Comparison of ENCODE assay signal across 10 mouse cellular contexts in the genomic region with DNA sequence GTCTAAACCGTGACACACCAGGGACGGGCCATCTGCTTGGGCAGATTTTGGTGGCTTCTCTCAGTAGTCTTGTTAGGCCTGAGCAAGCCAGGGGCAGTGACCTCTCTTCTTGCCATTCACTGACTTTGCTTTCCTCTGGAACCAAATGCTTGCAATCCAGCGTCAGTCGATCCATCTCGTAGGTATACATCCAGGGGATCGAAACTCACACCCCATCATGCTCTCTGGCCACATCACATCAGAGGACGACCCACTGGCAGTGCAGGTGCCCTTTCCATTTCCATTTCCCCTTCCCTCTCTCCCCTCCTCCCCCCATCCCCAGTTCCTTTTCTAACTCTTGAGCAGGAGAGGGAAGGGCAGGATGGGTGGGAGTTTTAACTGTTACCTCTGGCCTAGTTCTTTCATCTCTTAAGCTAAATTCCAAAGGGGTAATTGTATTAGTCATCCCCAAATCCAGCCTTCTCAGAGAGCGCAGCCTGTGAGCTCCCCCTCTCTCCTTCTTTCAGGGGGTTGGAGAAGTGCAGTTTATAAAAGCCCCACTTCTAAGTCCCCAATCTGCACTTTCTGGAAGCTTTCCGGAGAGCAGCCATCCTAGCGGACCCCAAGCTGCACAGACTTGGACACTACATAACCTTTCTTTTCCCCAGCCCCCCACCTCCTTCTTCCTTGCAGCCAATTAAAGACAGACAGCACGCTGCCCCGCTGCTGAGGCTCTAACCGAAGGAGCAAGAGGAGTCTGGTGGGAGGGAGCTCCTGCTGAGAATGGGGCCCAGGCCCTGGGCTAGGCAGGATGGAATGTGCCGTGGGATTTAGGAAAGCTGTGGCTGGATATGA. TPM values are rescaled to one million over a fixed set of nuclear protein-coding genes. Genes with fewer than 3 reads are reported as not detected.
DNase-seq lines count a peak whose midpoint lies in the region; ATAC-seq and TF ChIP-seq lines count a peak whose summit lies in the region.
"Had no signal": no experiment of that assay in that cellular context is flagged by ENCODE, and none has a peak within 500 bp of the region (broad histone marks: within the 10 kb centered on the region; RNA-seq: fewer than 3 reads in every experiment).

No protein-coding gene starts in this region.

- no peak for TF ChIP-seq POLR2A in lung, adult 2 months (IDR thresholded peaks at IDR 0.05; ENCODE audit: borderline replicate concordance, extremely low read depth, low read depth, low read length)

- intact Hi-C loops in gastrocnemius, postnatal 14 days (cut with DNase I; ENCODE audit: low total_unique reads): no loop called here

- peaks cover 26% of the 10 kb centered on the region for H3K4me1 ChIP-seq in lung, embryonic 14.5 days (ENCODE audit: insufficient read depth)
- peaks cover 6% of the 10 kb centered on the region for H3K4me1 ChIP-seq in lung, adult 2 months (ENCODE audit: control insufficient read depth, insufficient read depth, low read length)
- H3K4me1 ChIP-seq in embryonic facial prominence, embryonic 13.5 days: peaks cover 43% of the 10 kb centered on the region
- 0 out of 2 replicates have a peak, but pooled peaks cover 7% of the 10 kb centered on the region for H3K4me1 ChIP-seq in lung, postnatal 0 days (ENCODE audit: insufficient read depth, low read depth, low read length)
- peaks cover 17% of the 10 kb centered on the region; the same call in 1 of the 2 replicates for H3K4me1 ChIP-seq in stomach, embryonic 16.5 days (ENCODE audit: control insufficient read depth, insufficient read depth, low read length)

- peak; percentile 81 for ATAC-seq in lung, embryonic 14.5 days (ENCODE audit: insufficient read depth)
- peak; percentile 49; the same call in 1 of the 2 replicates for ATAC-seq in embryonic facial prominence, embryonic 13.5 days (ENCODE audit: insufficient number of reproducible peaks, insufficient read depth, low FRiP score, low TSS enrichment, low read depth)
- ATAC-seq in lung, postnatal 0 days: peak; percentile 64
- peak; percentile 56; the same call in 1 of the 2 replicates for ATAC-seq in stomach, embryonic 16.5 days (ENCODE audit: insufficient read depth, low FRiP score)
- ATAC-seq: activated CD4-positive, CD25-positive, alpha-beta regulatory T cell, adult 4 months had no signal

- peak overlapping the region; percentile 72 for H3K27ac ChIP-seq in lung, embryonic 14.5 days (ENCODE audit: low read depth)
- H3K27ac ChIP-seq in embryonic facial prominence, embryonic 13.5 days: peak overlapping the region; percentile 63
- no peak overlapping the region for H3K27ac ChIP-seq in lung, postnatal 0 days (ENCODE audit: low read length)
- peak overlapping the region; percentile 54 for H3K27ac ChIP-seq in stomach, embryonic 16.5 days (ENCODE audit: low read length)
- H3K27ac ChIP-seq: layer of hippocampus, adult 2 months had no signal

- TF ChIP-seq EP300 in lung, postnatal 0 days (IDR thresholded peaks at IDR 0.05): no peak

- H3K27me3 ChIP-seq in lung, embryonic 14.5 days (ENCODE audit: insufficient read depth, low read length): no peaks in the 10 kb centered on the region
- peaks cover 16% of the 10 kb centered on the region for H3K27me3 ChIP-seq in embryonic facial prominence, embryonic 13.5 days
- H3K27me3 ChIP-seq in lung, postnatal 0 days (replicated peaks; ENCODE audit: insufficient read depth, low read length): no peaks in the 10 kb centered on the region
- H3K27me3 ChIP-seq in stomach, embryonic 16.5 days (ENCODE audit: control insufficient read depth, insufficient read depth, low read length): 0 out of 2 replicates have a peak, but pooled peaks cover 3% of the 10 kb centered on the region

- no peaks in the 10 kb centered on the region for H3K36me3 ChIP-seq in lung, embryonic 14.5 days (ENCODE audit: insufficient read depth)
- no peaks in the 10 kb centered on the region for H3K36me3 ChIP-seq in embryonic facial prominence, embryonic 13.5 days
- H3K36me3 ChIP-seq in lung, postnatal 0 days (ENCODE audit: insufficient read depth, low read length): no peaks in the 10 kb centered on the region
- H3K36me3 ChIP-seq in stomach, embryonic 16.5 days (ENCODE audit: control insufficient read depth, insufficient read depth, low read length): no peaks in the 10 kb centered on the region

- no peaks in the 10 kb centered on the region for H3K9me3 ChIP-seq in lung, embryonic 14.5 days (ENCODE audit: low read depth, low read length)
- no peaks in the 10 kb centered on the region for H3K9me3 ChIP-seq in embryonic facial prominence, embryonic 13.5 days
- H3K9me3 ChIP-seq in lung, postnatal 0 days (ENCODE audit: low read length): no peaks in the 10 kb centered on the region
- no peaks in the 10 kb centered on the region for H3K9me3 ChIP-seq in stomach, embryonic 16.5 days (replicated peaks; ENCODE audit: control insufficient read depth, low read length)

- no peak for DNase-seq in lung, embryonic 14.5 days
- DNase-seq in lung, adult 2 months: no peak
- DNase-seq in lung, postnatal 0 days (ENCODE audit: low spot score): peak; percentile 59
- no peak for DNase-seq in adrenal gland, postnatal 4 days (ENCODE audit: low spot score in 2 of 2)
- no peak for DNase-seq in gastrocnemius, postnatal 14 days
- no peak for DNase-seq in adrenal gland, postnatal 10 days

- peak overlapping the region; percentile 23; the same call in 1 of the 2 replicates for H3K9ac ChIP-seq in lung, embryonic 14.5 days
- H3K9ac ChIP-seq in embryonic facial prominence, embryonic 13.5 days: no peak overlapping the region
- no peak overlapping the region for H3K9ac ChIP-seq in lung, postnatal 0 days (replicated peaks; ENCODE audit: low read depth)
- peak overlapping the region; percentile 47; the same call in 1 of the 2 replicates for H3K9ac ChIP-seq in stomach, embryonic 16.5 days (ENCODE audit: low read length)

- no peak overlapping the region for H3K4me3 ChIP-seq in lung, embryonic 14.5 days (ENCODE audit: low read depth, low read length)
- no peak overlapping the region for H3K4me3 ChIP-seq in lung, adult 2 months (replicated peaks; ENCODE audit: extremely low read depth, low read depth, low read length)
- no peak overlapping the region for H3K4me3 ChIP-seq in embryonic facial prominence, embryonic 13.5 days
- H3K4me3 ChIP-seq in lung, postnatal 0 days (ENCODE audit: low read depth, low read length): no peak overlapping the region
- H3K4me3 ChIP-seq in stomach, embryonic 16.5 days (replicated peaks; ENCODE audit: low read length): no peak overlapping the region
- H3K4me3 ChIP-seq: layer of hippocampus, adult 2 months had no signal

- H3K4me2 ChIP-seq in lung, embryonic 14.5 days: peak overlapping the region; percentile 47
- H3K4me2 ChIP-seq in embryonic facial prominence, embryonic 13.5 days: peak overlapping the region; percentile 49
- H3K4me2 ChIP-seq in lung, postnatal 0 days (replicated peaks; ENCODE audit: low read depth, low read length): no peak overlapping the region
- peak overlapping the region; percentile 23; the same call in 1 of the 2 replicates for H3K4me2 ChIP-seq in stomach, embryonic 16.5 days (ENCODE audit: low read depth, low read length)

- 22% methylated on average over 14 of the region's 14 CpGs for WGBS in lung, embryonic 14.5 days
- 67% methylated on average over 14 of the region's 14 CpGs for WGBS in lung, adult 2 months
- 21% methylated on average over 14 of the region's 14 CpGs for WGBS in embryonic facial prominence, embryonic 13.5 days
- 44% methylated on average over 14 of the region's 14 CpGs for WGBS in lung, postnatal 0 days
- WGBS in stomach, embryonic 16.5 days: 44% methylated on average over 14 of the region's 14 CpGs

- no peak for TF ChIP-seq CTCF in lung, embryonic 14.5 days (IDR thresholded peaks at IDR 0.05; ENCODE audit: low read depth)
- TF ChIP-seq CTCF in lung, adult 2 months (IDR thresholded peaks at IDR 0.05; ENCODE audit: insufficient read depth, low read length): no peak
- TF ChIP-seq CTCF in lung, postnatal 0 days (IDR thresholded peaks at IDR 0.05): no peak

RNA-seq across cellular contexts. Expression of gene Pou2f1, which starts 42.8 kb away (rescaled TPM):
- 22.5 TPM in 2 replicates for polyA plus RNA-seq in lung, embryonic 14.5 days (2014; fragmentation: Nextera tagmentation; extraction: Ambion mirVana)
- polyA plus RNA-seq in lung, adult 2 months (2012; rRNA removed): 13.7 and 17.9 TPM in 2 replicates
- 10.4 and 12.2 TPM in 2 replicates for polyA plus RNA-seq in embryonic facial prominence, embryonic 13.5 days (2015; fragmentation: Nextera tagmentation; extraction: Ambion mirVana)
- polyA plus RNA-seq in lung, postnatal 0 days (2015; fragmentation: Nextera tagmentation; extraction: Ambion mirVana): 7.9 and 8.1 TPM in 2 replicates
- 9.4 and 10.2 TPM in 2 replicates for polyA plus RNA-seq in stomach, embryonic 16.5 days (2015; fragmentation: Nextera tagmentation; extraction: Ambion mirVana)
- total RNA-seq in adrenal gland, postnatal 4 days (2021): 10 to 100 TPM; 25.2 to 25.5 TPM
- 1 to 10 TPM; 6.3 to 6.7 TPM for total RNA-seq in gastrocnemius, postnatal 14 days (2021)
- 10 to 100 TPM; 11.3 to 17.5 TPM for total RNA-seq in adrenal gland, postnatal 10 days (2021)

Comparison
In these comparisons a context has a peak if more than half of its experiments do, and no peak if none do; other contexts are left out.
1. H3K9ac ChIP-seq: peak in lung, embryonic 14.5 days (single experiment) and stomach, embryonic 16.5 days (single experiment); none in embryonic facial prominence, embryonic 13.5 days (single experiment) and lung, postnatal 0 days (single experiment).
2. Peak in every context shown above with its lines, with median percentiles within 50 percentile points of each other: ATAC-seq.